Mouse (Mus musculus) lung, embryonic 14.5 days (tissue): Measurements from ENCODE around the gene Prcd. TPM values are rescaled to one million over a fixed set of nuclear protein-coding genes. Genes with fewer than 3 reads are reported as not detected.

Experiments used
- ATAC-seq: fragments of 200-750 bp; cut with Nextera tagmentation; 2 replicates; pipeline ENCODE4 v1.8.0; 2017; ENCODE audit warnings: mild to moderate bottlenecking, moderate TSS enrichment, moderate library complexity; ENCODE audit not compliant: insufficient read depth
- DNase-seq: peaks from one replicate; pipeline ENCODE4 v3.0.0-alpha.2; 2015
- H3K27ac ChIP-seq: fragments of 300-500 bp; sonication (generic); 2 replicates; pipeline ENCODE4 v1.5.1; 2014; ENCODE audit warnings: low read depth, mild to moderate bottlenecking, moderate library complexity
- H3K27me3 ChIP-seq: fragments of 300-500 bp; sonication (generic); 2 replicates; pipeline ENCODE4 v1.6.1; 2014; ENCODE audit warnings: low read length, control low read depth; ENCODE audit not compliant: insufficient read depth
- H3K36me3 ChIP-seq: fragments of 300-500 bp; sonication (generic); 2 replicates; pipeline ENCODE4 v1.6.1; 2014; ENCODE audit warnings: control low read depth; ENCODE audit not compliant: insufficient read depth
- H3K4me1 ChIP-seq: fragments of 300-500 bp; sonication (generic); 2 replicates; pipeline ENCODE4 v1.6.1; 2014; ENCODE audit warnings: antibody characterized with exemption, control low read depth; ENCODE audit not compliant: insufficient read depth
- H3K4me2 ChIP-seq: fragments of 300-500 bp; sonication (generic); 2 replicates; pipeline ENCODE4 v1.6.1; 2014; ENCODE audit warnings: mild to moderate bottlenecking
- H3K4me3 ChIP-seq: fragments of 300-500 bp; sonication (generic); 2 replicates; pipeline ENCODE4 v1.5.1; 2014; ENCODE audit warnings: low read depth, low read length
- H3K9ac ChIP-seq: fragments of 300-500 bp; sonication (generic); 2 replicates; pipeline ENCODE4 v1.6.1; 2014
- H3K9me3 ChIP-seq: fragments of 300-500 bp; sonication (generic); 2 replicates; pipeline ENCODE4 v1.6.1; 2016; ENCODE audit warnings: low read depth, low read length, control low read depth
- CTCF ChIP-seq: IDR thresholded peaks from 2 replicates; pipeline ENCODE4 v1.5.1; 2016; ENCODE audit warnings: antibody characterized with exemption, low read depth
- WGBS: fragments of 180-500 bp; shearing (Covaris S2); extraction: QIAGEN DNeasy Blood & Tissue Kit; methylation state at CpG from one replicate; pipeline ENCODE4 v1.1.7; 2014; 5-methylcytosine and 5-hydroxymethylcytosine counted together
- polyA plus RNA-seq: library from polyadenylated mRNA; unstranded; fragments of >200 nt; fragmentation: Nextera tagmentation; extraction: Ambion mirVana; gene quantifications from 2 replicates; pipeline ENCODE4 v1.2.1, GENCODE M21; 2014

Gene Prcd
- polyA plus RNA-seq, 1 experiment from 2014 or later: 1.6 TPM

- WGBS: 34% methylated on average over 4 of the region's 4 CpGs
- Histone ChIP-seq H3K27me3 (peaks cover 29% of the 10 kb centered on the region), H3K27ac (peak overlapping the region; percentile 63), H3K9me3 (no peaks in the 10 kb centered on the region), H3K9ac (peak overlapping the region; percentile 70), H3K4me3 (peak overlapping the region; percentile 59), H3K4me2 (peak overlapping the region; percentile 93), H3K4me1 (peaks cover 3% of the 10 kb centered on the region; the same call in 1 of the 2 replicates), H3K36me3 (no peaks in the 10 kb centered on the region)
- DNase-seq (peak; percentile 34), ATAC-seq (no peak)
- no peak for TF ChIP-seq CTCF
Observed at GRCm38 (mm10) chr11:116693899-116694249, 40.5 kb downstream of the Prcd start.

- TF ChIP-seq CTCF: peak; percentile 40
- Histone ChIP-seq H3K4me3 (peak overlapping the region; percentile 59), H3K4me2 (peak overlapping the region; percentile 93), H3K4me1 (peaks cover 3% of the 10 kb centered on the region; the same call in 1 of the 2 replicates), H3K27me3 (peaks cover 29% of the 10 kb centered on the region), H3K36me3 (no peaks in the 10 kb centered on the region), H3K9me3 (no peaks in the 10 kb centered on the region), H3K9ac (peak overlapping the region; percentile 70), H3K27ac (peak overlapping the region; percentile 63)
- WGBS: 2% methylated on average over 73 of the region's 73 CpGs
- peak; percentile 78 for DNase-seq
- ATAC-seq: peak; percentile 92
Observed at GRCm38 (mm10) chr11:116694250-116695193, 41.2 kb downstream of the Prcd start.

- Histone ChIP-seq H3K9me3 (no peaks in the 10 kb centered on the region), H3K27ac (no peak overlapping the region), H3K4me3 (no peak overlapping the region), H3K36me3 (no peaks in the 10 kb centered on the region), H3K9ac (no peak overlapping the region), H3K27me3 (peaks cover 29% of the 10 kb centered on the region), H3K4me2 (peak overlapping the region; percentile 93), H3K4me1 (peaks cover 3% of the 10 kb centered on the region; the same call in 1 of the 2 replicates)
- WGBS: 31% methylated on average over 23 of the region's 23 CpGs
- TF ChIP-seq CTCF: no peak
- DNase-seq: peak; percentile 19
- ATAC-seq: peak; percentile 19; the same call in 1 of the 2 replicates
Observed at GRCm38 (mm10) chr11:116695194-116695880, 42.0 kb downstream of the Prcd start.

- 79% methylated on average over 4 of the region's 4 CpGs for WGBS
- DNase-seq: no peak
Observed at GRCm38 (mm10) chr11:116696426-116696825, 43.1 kb downstream of the Prcd start.

GRCm38 (mm10) chr11:116697521-116697920 is 44.2 kb downstream of the Prcd start:
- H3K4me2 ChIP-seq: no peak overlapping the region
- no peaks in the 10 kb centered on the region for H3K36me3 ChIP-seq
- peaks cover 3% of the 10 kb centered on the region; the same call in 1 of the 2 replicates for H3K4me1 ChIP-seq
- no peak overlapping the region for H3K4me3 ChIP-seq
- H3K27me3 ChIP-seq: peaks cover 29% of the 10 kb centered on the region
- 53% methylated on average over 9 of the region's 9 CpGs for WGBS
- no peaks in the 10 kb centered on the region; the same call in 1 of the 2 replicates for H3K9me3 ChIP-seq
- H3K9ac ChIP-seq: no peak overlapping the region
- no peak for DNase-seq
- no peak for TF ChIP-seq CTCF
- no peak for ATAC-seq
- H3K27ac ChIP-seq: no peak overlapping the region

More at GRCm38 (mm10) chr11:116696426-116696825, 43.1 kb downstream of the Prcd start:
- Histone ChIP-seq H3K4me1 (peaks cover 3% of the 10 kb centered on the region; the same call in 1 of the 2 replicates), H3K9ac (no peak overlapping the region), H3K27me3 (peaks cover 29% of the 10 kb centered on the region), H3K4me3 (no peak overlapping the region), H3K4me2 (no peak overlapping the region), H3K36me3 (no peaks in the 10 kb centered on the region), H3K27ac (no peak overlapping the region), H3K9me3 (no peaks in the 10 kb centered on the region; the same call in 1 of the 2 replicates)
- no peak for ATAC-seq
- TF ChIP-seq CTCF: no peak

GRCm38 (mm10) chr11:116701377-116701841 is 48.1 kb downstream of the Prcd start:
- H3K27ac ChIP-seq: peak overlapping the region; percentile 56; the same call in 1 of the 2 replicates
- 43% methylated on average over 5 of the region's 5 CpGs for WGBS
- peak; percentile 30 for DNase-seq

More at GRCm38 (mm10) chr11:116701377-116701841, 48.1 kb downstream of the Prcd start:
- Histone ChIP-seq H3K9ac (no peak overlapping the region), H3K27me3 (0 out of 2 replicates have a peak, but pooled peaks cover under 1% of the 10 kb centered on the region), H3K9me3 (no peaks in the 10 kb centered on the region; the same call in 1 of the 2 replicates), H3K4me3 (no peak overlapping the region), H3K36me3 (no peaks in the 10 kb centered on the region), H3K4me1 (no peaks in the 10 kb centered on the region), H3K4me2 (no peak overlapping the region)
- peak; percentile 69; the same call in 1 of the 2 replicates for ATAC-seq
- no peak for TF ChIP-seq CTCF
